Mouse (Mus musculus): ENCODE measurements around the gene Dusp22. TPM values are rescaled to one million over a fixed set of nuclear protein-coding genes. Genes with fewer than 3 reads are reported as not detected.

Dusp22 gene
- polyA plus RNA-seq, 1 experiment from 2014 or later: 18.9 TPM

Other genes starting within 250 kb of the Dusp22 start
- 501 and 526 TPM in 2 replicates for gene Uqcrfs1, start 114.6 kb upstream of the Dusp22 start, polyA plus RNA-seq (2016; fragmentation: Nextera tagmentation; extraction: Ambion mirVana)
- gene Irf4, start 89.2 kb downstream of the Dusp22 start, polyA plus RNA-seq (2016; fragmentation: Nextera tagmentation; extraction: Ambion mirVana): 0.09 TPM in 1 of 2 replicates, not detected in the other